Mouse (Mus musculus) cerebellum, adult (tissue): ENCODE data around the gene Ell.

Experiments
- ATAC-seq: cut with Nextera tagmentation; 2 replicates; pipeline ENCODE4 v1.9.2; 2017; ENCODE audit warnings: mild to moderate bottlenecking, moderate library complexity, mixed read lengths; ENCODE audit not compliant: insufficient number of reproducible peaks, low FRiP score, low TSS enrichment

Ell gene

GRCm38 (mm10) chr8:70539077-70539813 is at the start of gene Ell:
Gene Ell (plus strand): TSS chr8:70539457.
- ATAC-seq = peak; percentile 75

- no peak for ATAC-seq
Observed at GRCm38 (mm10) chr8:70489576-70489975, 49.7 kb upstream of the Ell start.

GRCm38 (mm10) chr8:70490061-70490879 is 49.0 kb upstream of the Ell start:
- no peak for ATAC-seq

- ATAC-seq = no peak
Observed at GRCm38 (mm10) chr8:70490880-70491495, 48.3 kb upstream of the Ell start.

- no peak for ATAC-seq
Observed at GRCm38 (mm10) chr8:70492664-70493640, 46.3 kb upstream of the Ell start, which contains the start of gene Crlf1. Gene Crlf1 (plus strand): TSS chr8:70493158.

GRCm38 (mm10) chr8:70493692-70494415 is 45.4 kb upstream of the Ell start:
- no peak for ATAC-seq

- no peak for ATAC-seq
Observed at GRCm38 (mm10) chr8:70494416-70494945, 44.8 kb upstream of the Ell start.

GRCm38 (mm10) chr8:70495001-70495770 is 44.1 kb upstream of the Ell start:
- ATAC-seq = no peak

- no peak for ATAC-seq
Observed at GRCm38 (mm10) chr8:70495771-70496062, 43.5 kb upstream of the Ell start.

GRCm38 (mm10) chr8:70500386-70501301 is 38.6 kb upstream of the Ell start:
- ATAC-seq = no peak

GRCm38 (mm10) chr8:70501820-70502529 is 37.3 kb upstream of the Ell start:
- ATAC-seq = no peak

- ATAC-seq = no peak
Observed at GRCm38 (mm10) chr8:70502540-70502939, 36.7 kb upstream of the Ell start.

GRCm38 (mm10) chr8:70503062-70503750 is 36.1 kb upstream of the Ell start:
- ATAC-seq = peak; percentile 14; the same call in 1 of the 2 replicates

- ATAC-seq = no peak
Observed at GRCm38 (mm10) chr8:70504291-70504716, 35.0 kb upstream of the Ell start.

GRCm38 (mm10) chr8:70504851-70505250 is 34.4 kb upstream of the Ell start:
- no peak for ATAC-seq

GRCm38 (mm10) chr8:70505698-70506327 is 33.4 kb upstream of the Ell start:
- no peak for ATAC-seq
